Mouse (Mus musculus) forebrain, embryonic 15.5 days (tissue): Measurements from ENCODE around the gene Chst11. TPM values are rescaled to one million over a fixed set of nuclear protein-coding genes. Genes with fewer than 3 reads are reported as not detected.

Source experiments
- ATAC-seq: fragments of 200-750 bp; cut with Nextera tagmentation; replicated peaks from 2 replicates; pipeline ENCODE4 v1.8.0; 2017; ENCODE audit warnings: mild to moderate bottlenecking, moderate TSS enrichment, moderate library complexity
- H3K27ac ChIP-seq: fragments of 300-500 bp; sonication (generic); replicated peaks from 2 replicates; pipeline ENCODE4 v1.5.1; 2015; ENCODE audit warnings: mild to moderate bottlenecking, inconsistent platforms
- H3K27me3 ChIP-seq: fragments of 300-500 bp; sonication (generic); 2 replicates; pipeline ENCODE4 v1.6.1; 2015; ENCODE audit warnings: inconsistent platforms
- H3K36me3 ChIP-seq: fragments of 300-500 bp; sonication (generic); 2 replicates; pipeline ENCODE4 v1.6.1; 2015; ENCODE audit warnings: mild to moderate bottlenecking, inconsistent platforms
- H3K4me1 ChIP-seq: fragments of 300-500 bp; sonication (generic); 2 replicates; pipeline ENCODE4 v1.6.1; 2015; ENCODE audit warnings: inconsistent platforms
- H3K4me2 ChIP-seq: fragments of 300-500 bp; sonication (generic); replicated peaks from 2 replicates; pipeline ENCODE4 v1.6.1; 2015; ENCODE audit warnings: mild to moderate bottlenecking, inconsistent platforms
- H3K4me3 ChIP-seq: fragments of 300-500 bp; sonication (generic); 2 replicates; pipeline ENCODE4 v1.5.1; 2015; ENCODE audit warnings: mild to moderate bottlenecking, inconsistent platforms
- H3K9ac ChIP-seq: fragments of 300-500 bp; sonication (generic); replicated peaks from 2 replicates; pipeline ENCODE4 v1.6.1; 2015; ENCODE audit warnings: mild to moderate bottlenecking, inconsistent platforms
- H3K9me3 ChIP-seq: fragments of 300-500 bp; sonication (generic); 2 replicates; pipeline ENCODE4 v1.6.1; 2016; ENCODE audit warnings: inconsistent platforms
- WGBS: fragments of 180-500 bp; shearing (Covaris S2); methylation state at CpG from one replicate; pipeline ENCODE4 v1.1.7; 2015; ENCODE audit warnings: mixed read lengths; 5-methylcytosine and 5-hydroxymethylcytosine counted together
- polyA plus RNA-seq: library from polyadenylated mRNA; unstranded; fragments of >200 nt; fragmentation: Nextera tagmentation; extraction: Ambion mirVana; gene quantifications from 2 replicates; pipeline ENCODE4 v1.2.1, GENCODE M21; 2015

Chst11 gene
- polyA plus RNA-seq, 1 experiment from 2014 or later: 3.1 TPM

DNA sequence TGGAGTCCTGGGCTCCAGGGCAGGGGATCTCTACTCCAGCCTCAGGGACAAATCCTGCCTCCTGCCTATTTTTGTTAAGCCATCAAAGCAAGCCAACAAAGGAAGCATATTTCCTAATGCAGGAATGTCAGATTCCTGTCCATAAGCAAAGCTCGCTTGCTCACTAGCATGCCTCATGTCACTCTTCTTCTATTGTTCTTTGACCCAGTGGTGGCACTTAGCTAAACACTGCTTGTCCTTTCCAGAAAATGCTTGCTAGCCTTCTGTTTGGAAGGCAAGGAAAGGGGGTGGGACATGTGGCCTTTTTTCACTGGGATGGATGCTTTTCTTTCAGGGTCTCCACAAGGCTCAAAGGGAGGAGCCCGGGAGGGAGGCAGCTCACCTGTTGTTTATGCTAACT lies 103.5 kb downstream of the Chst11 start:
- H3K4me3 ChIP-seq: no peak overlapping the region
- H3K27me3 ChIP-seq: no peaks in the 10 kb centered on the region
- ATAC-seq: no peak
- H3K27ac ChIP-seq: no peak overlapping the region
- no peaks in the 10 kb centered on the region for H3K36me3 ChIP-seq
- no peak overlapping the region for H3K4me2 ChIP-seq
- 35% methylated on average over 2 of the region's 2 CpGs for WGBS
- peaks cover 12% of the 10 kb centered on the region for H3K4me1 ChIP-seq
- no peaks in the 10 kb centered on the region for H3K9me3 ChIP-seq
- H3K9ac ChIP-seq: no peak overlapping the region

DNA sequence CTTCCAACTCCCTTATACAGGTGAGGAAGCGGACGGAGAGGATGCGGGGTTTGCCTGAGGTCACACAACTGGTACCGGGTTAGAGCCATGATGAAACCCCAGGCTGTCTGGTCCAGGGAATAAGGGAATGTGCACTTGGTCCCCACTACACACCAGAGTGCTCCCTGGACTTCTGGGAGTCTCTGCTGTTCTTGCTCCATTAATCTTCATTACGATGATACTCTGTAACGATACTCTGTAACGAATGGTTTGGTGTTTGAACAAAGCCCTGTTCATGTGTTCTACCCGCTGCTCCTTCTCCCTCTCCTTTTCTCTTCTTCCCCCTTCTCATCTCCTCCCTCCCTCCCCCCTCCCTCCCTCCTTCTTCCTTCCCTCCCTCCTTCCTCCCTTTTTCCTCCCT lies 104.9 kb downstream of the Chst11 start:
- no peak overlapping the region for H3K9ac ChIP-seq
- no peak for ATAC-seq
- H3K36me3 ChIP-seq: no peaks in the 10 kb centered on the region
- 76% methylated on average over 8 of the region's 8 CpGs for WGBS
- H3K9me3 ChIP-seq: no peaks in the 10 kb centered on the region
- H3K27me3 ChIP-seq: no peaks in the 10 kb centered on the region
- H3K4me1 ChIP-seq: peaks cover 7% of the 10 kb centered on the region; the same call in 1 of the 2 replicates
- H3K27ac ChIP-seq: no peak overlapping the region
- H3K4me2 ChIP-seq: no peak overlapping the region
- H3K4me3 ChIP-seq: no peak overlapping the region

DNA sequence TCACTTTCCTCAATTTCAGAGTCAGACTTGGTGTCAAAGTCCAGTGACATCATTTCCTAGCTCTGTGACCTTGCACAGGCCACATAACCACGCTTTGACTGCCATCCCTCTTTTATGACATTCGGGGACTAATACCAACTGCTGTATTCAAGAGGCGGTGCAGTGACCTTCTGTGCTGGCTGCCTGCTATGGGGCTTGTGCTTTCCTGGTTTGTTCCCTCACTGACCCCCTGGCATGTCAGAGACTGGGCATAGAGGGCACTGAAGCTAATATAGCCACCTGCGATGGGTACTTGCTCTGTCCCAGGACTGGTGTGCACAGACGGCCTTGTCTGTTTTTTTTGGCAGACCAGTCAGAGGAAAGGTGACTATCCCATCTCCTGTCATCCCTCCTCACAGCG lies 108.4 kb downstream of the Chst11 start:
- Histone ChIP-seq H3K9me3 (no peaks in the 10 kb centered on the region), H3K4me2 (no peak overlapping the region), H3K4me1 (peaks cover 6% of the 10 kb centered on the region; the same call in 1 of the 2 replicates), H3K36me3 (no peaks in the 10 kb centered on the region), H3K27me3 (no peaks in the 10 kb centered on the region), H3K4me3 (no peak overlapping the region), H3K27ac (no peak overlapping the region), H3K9ac (no peak overlapping the region)
- ATAC-seq: no peak
- 91% methylated on average over 6 of the region's 6 CpGs for WGBS

DNA sequence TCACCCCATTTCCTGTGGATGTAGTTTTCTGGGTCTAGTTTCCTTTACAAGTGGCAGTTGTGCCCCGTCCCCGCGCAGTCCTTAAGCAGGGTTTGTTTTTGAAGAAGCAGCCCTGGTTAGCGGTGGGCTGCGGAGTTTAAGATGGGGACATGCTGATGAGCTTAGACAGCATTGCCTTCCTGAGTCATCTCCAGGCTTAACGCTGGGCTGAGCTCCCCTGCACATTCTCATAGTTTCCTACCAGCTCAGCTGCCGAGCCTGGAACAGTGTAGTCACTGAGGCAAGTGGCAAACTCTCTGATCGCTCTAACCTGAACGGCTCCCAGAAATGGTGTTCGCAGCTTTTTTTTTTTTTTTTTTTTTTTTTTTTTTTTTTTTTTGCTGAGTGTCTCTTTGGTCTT lies 109.0 kb downstream of the Chst11 start:
- Histone ChIP-seq H3K4me2 (no peak overlapping the region), H3K27ac (no peak overlapping the region), H3K9me3 (no peaks in the 10 kb centered on the region), H3K27me3 (no peaks in the 10 kb centered on the region), H3K36me3 (no peaks in the 10 kb centered on the region), H3K9ac (no peak overlapping the region), H3K4me1 (peaks cover 3% of the 10 kb centered on the region; the same call in 1 of the 2 replicates), H3K4me3 (no peak overlapping the region)
- 81% methylated on average over 10 of the region's 10 CpGs for WGBS
- no peak for ATAC-seq

DNA sequence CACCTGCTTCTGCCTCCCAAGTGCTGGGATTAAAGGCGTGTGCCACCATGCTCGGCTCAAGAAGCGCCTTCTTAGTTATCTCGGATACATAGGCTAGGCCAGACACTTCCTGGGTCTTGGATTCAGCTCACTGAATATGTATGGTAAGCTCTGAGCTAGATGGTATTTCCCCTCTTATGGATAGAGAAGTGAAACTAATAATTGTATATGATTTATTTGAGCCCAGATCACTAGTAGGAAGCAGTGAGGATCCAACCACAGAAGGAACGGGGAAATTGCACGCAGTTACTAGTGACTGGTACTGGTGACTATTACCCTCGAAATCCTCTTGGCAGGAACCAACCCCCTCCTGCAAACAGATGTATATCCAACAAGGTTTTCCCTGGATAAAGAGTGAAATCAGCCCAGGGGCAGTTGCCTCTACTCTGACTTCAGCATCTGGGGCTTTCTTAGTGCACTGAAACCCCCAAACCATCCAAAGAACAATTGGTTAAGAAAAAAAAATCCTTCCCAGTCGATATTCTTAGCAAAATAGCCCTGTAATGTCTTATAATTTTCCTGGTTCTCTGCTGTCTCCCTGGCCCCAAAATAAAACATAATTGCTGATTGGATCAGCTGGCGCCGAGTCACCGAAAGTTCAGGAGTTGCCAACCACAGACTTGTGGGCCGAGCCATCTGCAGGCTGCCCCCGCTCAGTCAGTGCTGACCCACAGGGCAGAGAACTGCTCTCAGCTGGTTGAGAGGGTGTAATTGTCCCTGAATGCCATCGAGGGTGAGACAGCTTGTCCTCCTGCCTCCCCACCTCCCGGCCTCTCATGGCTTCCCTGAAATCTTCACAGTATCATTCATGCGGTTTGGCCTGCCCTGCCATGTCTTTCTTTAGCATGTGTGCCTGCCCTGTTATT lies 109.8 kb downstream of the Chst11 start:
- H3K4me2 ChIP-seq: no peak overlapping the region
- 83% methylated on average over 16 of the region's 16 CpGs for WGBS
- H3K9ac ChIP-seq: no peak overlapping the region
- peaks cover 9% of the 10 kb centered on the region; the same call in 1 of the 2 replicates for H3K4me1 ChIP-seq
- H3K4me3 ChIP-seq: no peak overlapping the region
- H3K27me3 ChIP-seq: no peaks in the 10 kb centered on the region
- no peak for ATAC-seq
- H3K27ac ChIP-seq: no peak overlapping the region
- no peaks in the 10 kb centered on the region for H3K9me3 ChIP-seq
- H3K36me3 ChIP-seq: no peaks in the 10 kb centered on the region

DNA sequence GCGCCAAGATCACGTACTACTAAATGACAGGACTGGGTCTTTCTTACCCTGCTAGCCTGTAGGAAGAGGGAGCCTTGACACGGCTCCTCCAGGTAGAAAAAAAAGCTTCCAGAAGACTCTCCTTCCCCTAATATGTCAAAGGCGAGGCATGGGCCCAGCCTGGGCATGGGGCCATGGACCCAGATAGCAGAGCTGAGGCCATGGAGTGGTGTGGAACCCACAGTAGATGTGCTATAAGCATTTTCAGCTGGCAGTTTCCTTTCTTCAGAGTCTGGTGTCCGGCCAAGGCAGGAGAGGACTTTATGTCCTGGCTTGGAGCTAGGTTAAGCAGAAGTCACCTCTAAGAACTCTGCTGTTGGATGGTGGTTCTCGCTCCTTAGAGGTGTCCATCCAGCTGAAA lies 111.0 kb downstream of the Chst11 start:
- ATAC-seq: no peak
- Histone ChIP-seq H3K27ac (no peak overlapping the region), H3K27me3 (no peaks in the 10 kb centered on the region), H3K4me3 (no peak overlapping the region), H3K9me3 (no peaks in the 10 kb centered on the region), H3K4me2 (no peak overlapping the region), H3K9ac (no peak overlapping the region), H3K36me3 (no peaks in the 10 kb centered on the region), H3K4me1 (peaks cover 9% of the 10 kb centered on the region; the same call in 1 of the 2 replicates)
- 95% methylated on average over 6 of the region's 6 CpGs for WGBS

DNA sequence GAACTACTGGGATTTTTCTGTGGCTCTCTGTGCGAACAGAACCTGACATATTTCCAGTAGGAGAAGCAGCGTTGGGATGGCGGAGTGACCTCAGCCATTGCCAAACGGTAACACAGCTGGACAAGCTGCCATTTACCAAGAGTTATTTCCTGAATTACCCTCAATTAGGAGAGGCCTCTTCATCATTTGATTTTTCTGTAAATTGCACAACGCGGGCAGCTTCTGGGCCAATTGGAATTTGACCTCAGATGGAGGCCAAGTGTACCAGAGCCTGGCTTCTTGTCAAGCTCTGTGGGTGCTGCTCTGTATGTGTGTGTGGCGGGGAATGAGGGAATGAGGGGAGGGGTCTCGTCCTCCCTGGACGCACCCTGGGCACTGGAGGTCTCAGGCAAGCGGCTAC lies 113.6 kb downstream of the Chst11 start:
- no peak overlapping the region for H3K4me3 ChIP-seq
- H3K4me1 ChIP-seq: peaks cover 27% of the 10 kb centered on the region
- no peaks in the 10 kb centered on the region for H3K9me3 ChIP-seq
- no peak overlapping the region for H3K4me2 ChIP-seq
- no peaks in the 10 kb centered on the region; the same call in 1 of the 2 replicates for H3K27me3 ChIP-seq
- no peaks in the 10 kb centered on the region for H3K36me3 ChIP-seq
- no peak overlapping the region for H3K9ac ChIP-seq
- no peak for ATAC-seq
- 70% methylated on average over 10 of the region's 10 CpGs for WGBS
- no peak overlapping the region for H3K27ac ChIP-seq

DNA sequence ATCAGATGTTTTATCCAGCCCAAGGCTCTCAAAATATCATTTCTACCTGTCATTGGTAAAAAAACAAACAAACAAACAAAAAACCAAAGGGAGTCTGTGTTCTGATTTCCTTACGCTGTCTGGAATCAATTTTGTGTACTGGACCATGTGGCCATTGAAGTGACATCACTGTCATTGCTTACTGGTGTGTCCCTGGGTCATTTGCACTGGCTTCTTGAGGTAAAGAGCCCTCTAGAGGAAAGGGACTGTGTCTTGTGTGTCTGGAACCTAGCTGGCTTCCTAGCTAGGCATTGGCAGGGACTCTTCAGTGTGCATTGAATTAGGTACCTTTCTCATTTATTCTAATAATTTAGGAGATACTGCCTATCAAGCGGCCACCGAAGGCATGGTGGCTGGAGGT lies 114.4 kb downstream of the Chst11 start:
- no peak overlapping the region for H3K27ac ChIP-seq

DNA sequence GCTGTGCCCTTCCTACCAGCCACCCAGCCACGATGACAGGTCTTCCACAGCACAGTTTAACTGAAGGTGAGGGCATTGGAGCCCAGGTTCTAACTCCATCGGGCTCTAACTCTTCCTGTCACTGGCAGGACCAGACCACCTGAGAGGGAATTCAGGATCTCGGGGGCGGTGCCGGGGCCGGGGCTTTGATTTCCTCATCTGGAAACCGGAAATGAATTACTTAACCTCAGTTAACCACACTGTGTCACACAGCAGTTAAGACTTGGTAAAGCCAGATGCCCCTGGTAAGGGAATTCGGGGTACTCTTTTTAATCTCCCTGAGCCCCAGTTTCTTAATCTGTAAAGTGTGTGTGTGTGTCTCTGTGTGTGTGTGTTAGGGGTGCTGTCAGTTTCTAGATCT lies 115.6 kb downstream of the Chst11 start:
- ATAC-seq: no peak
- H3K9ac ChIP-seq: no peak overlapping the region
- H3K36me3 ChIP-seq: no peaks in the 10 kb centered on the region
- H3K4me1 ChIP-seq: peaks cover 47% of the 10 kb centered on the region
- no peaks in the 10 kb centered on the region for H3K9me3 ChIP-seq
- no peak overlapping the region for H3K4me2 ChIP-seq
- 61% methylated on average over 8 of the region's 8 CpGs for WGBS
- H3K27ac ChIP-seq: no peak overlapping the region
- no peaks in the 10 kb centered on the region; the same call in 1 of the 2 replicates for H3K27me3 ChIP-seq
- H3K4me3 ChIP-seq: no peak overlapping the region

More for the DNA sequence above, 114.4 kb downstream of the Chst11 start:
- H3K4me1 ChIP-seq: peaks cover 34% of the 10 kb centered on the region
- H3K27me3 ChIP-seq: no peaks in the 10 kb centered on the region; the same call in 1 of the 2 replicates
- no peak for ATAC-seq
- no peak overlapping the region for H3K4me3 ChIP-seq
- H3K9ac ChIP-seq: no peak overlapping the region
- no peaks in the 10 kb centered on the region for H3K9me3 ChIP-seq
- no peak overlapping the region for H3K4me2 ChIP-seq
- no peaks in the 10 kb centered on the region for H3K36me3 ChIP-seq
- 92% methylated on average over 3 of the region's 3 CpGs for WGBS

DNA sequence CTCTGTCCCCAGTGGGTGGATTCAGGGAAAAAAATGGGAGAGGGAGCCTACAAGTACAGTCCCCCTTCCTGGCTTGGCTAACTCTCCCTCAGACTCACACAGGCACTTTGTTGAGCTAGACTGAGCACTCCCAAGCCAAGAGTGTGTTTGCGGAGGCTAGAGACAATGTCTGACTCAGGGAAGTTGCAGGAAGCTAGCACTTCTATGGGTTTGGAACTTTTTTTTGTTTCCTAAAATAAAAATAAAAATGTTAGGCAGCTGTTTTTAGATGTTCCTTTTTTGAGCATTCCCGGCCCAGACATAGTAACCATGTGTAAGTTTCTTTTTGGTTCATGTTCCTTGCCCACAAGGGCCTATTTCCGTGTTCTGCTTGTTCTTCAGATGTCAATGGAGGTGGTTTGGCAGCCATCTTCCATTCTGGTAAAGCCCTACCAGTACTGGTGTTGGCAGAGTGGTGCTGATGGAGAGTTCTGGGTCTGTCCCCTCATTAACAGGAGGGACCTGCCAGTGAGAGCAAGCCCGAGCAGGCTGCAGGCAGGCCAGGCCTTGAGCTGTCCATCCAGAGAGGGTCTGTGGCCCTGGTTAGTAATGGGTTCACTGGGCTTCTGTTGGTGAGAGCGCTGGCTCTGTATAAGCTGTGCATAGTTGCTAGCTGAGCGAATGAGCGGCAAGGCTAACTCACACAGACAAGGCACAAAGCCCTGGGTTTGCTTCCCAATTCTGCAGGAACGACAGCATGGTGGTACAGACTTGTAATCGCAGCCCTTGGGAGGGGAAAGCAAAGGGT lies 116.3 kb downstream of the Chst11 start:
- no peak for ATAC-seq
- Histone ChIP-seq H3K36me3 (no peaks in the 10 kb centered on the region), H3K4me3 (no peak overlapping the region), H3K27me3 (no peaks in the 10 kb centered on the region; the same call in 1 of the 2 replicates), H3K9ac (no peak overlapping the region), H3K27ac (peak overlapping the region; percentile 68; the same call in 1 of the 2 replicates), H3K9me3 (no peaks in the 10 kb centered on the region), H3K4me1 (peaks cover 54% of the 10 kb centered on the region), H3K4me2 (no peak overlapping the region)
- 66% methylated on average over 9 of the region's 9 CpGs for WGBS

DNA sequence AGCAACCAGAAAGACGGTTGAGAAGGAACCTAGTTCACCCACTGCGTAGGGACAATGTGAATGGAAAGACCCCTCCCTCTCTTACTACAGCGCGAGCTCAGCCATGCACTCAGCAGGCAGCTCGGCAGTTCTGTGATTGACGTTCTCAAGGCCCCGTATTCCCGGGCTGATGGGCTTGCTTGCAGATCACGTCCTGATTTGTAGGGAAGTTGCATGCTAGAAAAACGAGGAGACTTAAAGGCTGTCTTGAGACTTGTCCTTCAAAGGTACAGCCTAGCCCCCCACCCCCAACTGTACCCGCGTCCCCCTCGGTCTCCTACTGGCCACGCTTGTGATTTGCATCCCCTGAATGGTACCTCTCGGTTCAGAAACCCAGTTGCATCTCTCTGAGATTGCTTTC lies 117.4 kb downstream of the Chst11 start:
- ATAC-seq: no peak
- no peaks in the 10 kb centered on the region for H3K9me3 ChIP-seq
- H3K27me3 ChIP-seq: no peaks in the 10 kb centered on the region; the same call in 1 of the 2 replicates
- 11% methylated on average over 15 of the region's 15 CpGs for WGBS
- H3K9ac ChIP-seq: 0 out of 2 replicates have a peak overlapping the region, but pooled peaks have one; percentile 1
- peaks cover 62% of the 10 kb centered on the region for H3K4me1 ChIP-seq
- H3K36me3 ChIP-seq: no peaks in the 10 kb centered on the region
- peak overlapping the region; percentile 68 for H3K27ac ChIP-seq
- peak overlapping the region; percentile 24 for H3K4me2 ChIP-seq
- no peak overlapping the region for H3K4me3 ChIP-seq

DNA sequence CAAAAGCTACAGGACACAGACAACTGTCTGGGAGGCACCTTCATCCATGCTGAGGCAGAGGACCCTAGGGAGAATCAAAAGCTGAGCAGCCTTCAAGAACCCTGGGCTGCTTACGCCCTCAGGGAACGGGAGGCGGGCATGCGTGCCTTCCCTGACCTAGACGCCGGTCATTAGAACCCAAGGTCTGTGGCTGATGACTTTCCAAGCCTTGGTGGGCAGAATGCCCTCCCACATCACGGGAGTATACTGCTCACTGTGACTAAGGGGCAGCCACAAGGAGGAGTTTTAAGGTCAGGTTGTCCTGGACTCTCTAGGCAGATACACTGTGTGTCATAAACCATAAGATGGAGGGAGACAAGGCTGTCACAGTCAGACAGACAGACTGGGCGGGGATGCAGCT lies 118.9 kb downstream of the Chst11 start:
- H3K36me3 ChIP-seq: no peaks in the 10 kb centered on the region
- H3K9me3 ChIP-seq: no peaks in the 10 kb centered on the region
- no peak overlapping the region for H3K9ac ChIP-seq
- no peak for ATAC-seq
- H3K4me2 ChIP-seq: no peak overlapping the region
- H3K4me1 ChIP-seq: peaks cover 76% of the 10 kb centered on the region
- 86% methylated on average over 8 of the region's 8 CpGs for WGBS
- no peaks in the 10 kb centered on the region; the same call in 1 of the 2 replicates for H3K27me3 ChIP-seq
- H3K4me3 ChIP-seq: no peak overlapping the region
- no peak overlapping the region for H3K27ac ChIP-seq
